Mouse (Mus musculus) limb, embryonic 14.5 days (tissue): Measurements from ENCODE around the gene Zfp219. TPM values are rescaled to one million over a fixed set of nuclear protein-coding genes. Genes with fewer than 3 reads are reported as not detected.
A peak's percentile ranks its signal among the peaks of the same experiment; 100 is the strongest.
"Not testable (repeated sequence)": the region's sequence is repeated elsewhere in the genome, so short reads cannot be mapped to it uniquely, and the experiment has no call there.

ENCODE experiments used
- ATAC-seq: fragments of 200-750 bp; cut with Nextera tagmentation; 2 replicates; pipeline ENCODE4 v1.8.0; 2017; ENCODE audit warnings: low read depth, moderate number of reproducible peaks, moderate TSS enrichment; ENCODE audit not compliant: low FRiP score
- DNase-seq: peaks from one replicate; pipeline ENCODE4 v3.0.0-alpha.2; 2015; ENCODE audit warnings: low spot score
- H3K27ac ChIP-seq: fragments of 300-500 bp; sonication (generic); replicated peaks from 2 replicates; pipeline ENCODE4 v1.5.1; 2014; ENCODE audit warnings: low read depth, mild to moderate bottlenecking, low read length, moderate library complexity, mixed read lengths
- H3K27me3 ChIP-seq: fragments of 300-500 bp; sonication (generic); 2 replicates; pipeline ENCODE4 v1.6.1; 2014; ENCODE audit warnings: low read length, mixed read lengths; ENCODE audit not compliant: control insufficient read depth, insufficient read depth
- H3K36me3 ChIP-seq: fragments of 300-500 bp; sonication (generic); 2 replicates; pipeline ENCODE4 v1.6.1; 2014; ENCODE audit warnings: mild to moderate bottlenecking, low read length, moderate library complexity, mixed read lengths; ENCODE audit not compliant: control insufficient read depth, insufficient read depth
- H3K4me1 ChIP-seq: fragments of 300-500 bp; sonication (generic); 2 replicates; pipeline ENCODE4 v1.6.1; 2014; ENCODE audit warnings: antibody characterized with exemption, low read length, mixed read lengths; ENCODE audit not compliant: control insufficient read depth, insufficient read depth
- H3K4me2 ChIP-seq: fragments of 300-500 bp; sonication (generic); replicated peaks from 2 replicates; pipeline ENCODE4 v1.6.1; 2014; ENCODE audit warnings: low read depth, mild to moderate bottlenecking, low read length, moderate library complexity; ENCODE audit not compliant: severe bottlenecking
- H3K4me3 ChIP-seq: fragments of 300-500 bp; sonication (generic); replicated peaks from 2 replicates; pipeline ENCODE4 v1.5.1; 2014; ENCODE audit warnings: low read length
- H3K9ac ChIP-seq: fragments of 300-500 bp; sonication (generic); 2 replicates; pipeline ENCODE4 v1.6.1; 2014; ENCODE audit warnings: mild to moderate bottlenecking, low read depth, low read length, moderate library complexity; ENCODE audit not compliant: severe bottlenecking
- H3K9me3 ChIP-seq: fragments of 300-500 bp; sonication (generic); 2 replicates; pipeline ENCODE4 v1.6.1; 2016; ENCODE audit warnings: low read length; ENCODE audit not compliant: control insufficient read depth
- POLR2A ChIP-seq: fragments of 200-500 bp; IDR thresholded peaks from 2 replicates; pipeline ENCODE4 v1.8.0; 2012; ENCODE audit warnings: inconsistent platforms, mild to moderate bottlenecking, moderate library complexity, borderline replicate concordance; ENCODE audit not compliant: insufficient read depth, insufficient read length; ENCODE audit errors: extremely low read depth
- WGBS: fragments of 180-500 bp; shearing (Covaris S2); extraction: QIAGEN DNeasy Blood & Tissue Kit; methylation state at CpG from one replicate; pipeline ENCODE4 v1.1.7; 2014; 5-methylcytosine and 5-hydroxymethylcytosine counted together
- polyA plus RNA-seq, 2 experiments: library from polyadenylated mRNA; depleted of rRNA in 1 of 2; stranded (reverse) in 1 of 2; unstranded in 1 of 2; fragments of >200 nt; fragmentation: Nextera tagmentation in 1 of 2; extraction: Ambion mirVana in 1 of 2; gene quantifications; 2 replicates each; pipeline versions ENCODE4 v1.2.1 to v1.2.3; 2012 to 2014

The Zfp219 gene
- polyA plus RNA-seq (2012; rRNA removed) = 89.4 and 126 TPM in 2 replicates
- polyA plus RNA-seq (2014; fragmentation: Nextera tagmentation; extraction: Ambion mirVana) = 30.3 and 37.5 TPM in 2 replicates

GRCm38 (mm10) chr14:52020486-52021137, at the start of gene Zfp219:
Gene Zfp219, minus strand, starts transcription at chr14:52020733.
- no peaks in the 10 kb centered on the region for H3K9me3 ChIP-seq
- peaks cover 30% of the 10 kb centered on the region for H3K4me1 ChIP-seq
- H3K4me2 ChIP-seq = peak within 1 kb of the TSS; percentile 64
- 3% methylated on average over 15 of the region's 15 CpGs for WGBS
- DNase-seq (peak; percentile 84), ATAC-seq (peak; percentile 43)
- TF ChIP-seq POLR2A = peak; percentile 72; the same call in 1 of the 2 replicates
- H3K36me3 ChIP-seq = no peaks in the 10 kb centered on the region
- peak within 1 kb of the TSS; percentile 99 for H3K27ac ChIP-seq
- H3K9ac ChIP-seq = peak within 1 kb of the TSS; percentile 83
- no peaks in the 10 kb centered on the region for H3K27me3 ChIP-seq
- peak within 1 kb of the TSS; percentile 50 for H3K4me3 ChIP-seq

- no peak for TF ChIP-seq POLR2A
- H3K9ac ChIP-seq = no peak overlapping the region
- 59% methylated on average over 4 of the region's 4 CpGs for WGBS
- H3K4me2 ChIP-seq = no peak overlapping the region
- H3K27me3 ChIP-seq = no peaks in the 10 kb centered on the region
- no peak overlapping the region for H3K27ac ChIP-seq
- peaks cover 3% of the 10 kb centered on the region for H3K36me3 ChIP-seq
- H3K9me3 ChIP-seq = no peaks in the 10 kb centered on the region
- no peaks in the 10 kb centered on the region for H3K4me1 ChIP-seq
- no peak for DNase-seq
- H3K4me3 ChIP-seq = no peak overlapping the region
- ATAC-seq = no peak
Observed at GRCm38 (mm10) chr14:52066135-52066534, 45.6 kb upstream of the Zfp219 start.

- WGBS = 85% methylated on average over 8 of the region's 8 CpGs
- no peak for TF ChIP-seq POLR2A
- no peak overlapping the region for H3K9ac ChIP-seq
- no peak overlapping the region for H3K27ac ChIP-seq
- H3K4me1 ChIP-seq = no peaks in the 10 kb centered on the region
- no peaks in the 10 kb centered on the region for H3K9me3 ChIP-seq
- H3K36me3 ChIP-seq = no peaks in the 10 kb centered on the region
- H3K4me3 ChIP-seq = no peak overlapping the region
- no peak for DNase-seq
- no peaks in the 10 kb centered on the region for H3K27me3 ChIP-seq
- no peak for ATAC-seq
- no peak overlapping the region for H3K4me2 ChIP-seq
Observed at GRCm38 (mm10) chr14:52061798-52062197, 41.3 kb upstream of the Zfp219 start.

- H3K27me3 ChIP-seq = no peaks in the 10 kb centered on the region
- H3K36me3 ChIP-seq = no peaks in the 10 kb centered on the region
- H3K4me1 ChIP-seq = no peaks in the 10 kb centered on the region
- ATAC-seq = no peak
- no peaks in the 10 kb centered on the region for H3K9me3 ChIP-seq
- no peak overlapping the region for H3K9ac ChIP-seq
- H3K4me3 ChIP-seq = no peak overlapping the region
- H3K4me2 ChIP-seq = no peak overlapping the region
- H3K27ac ChIP-seq = no peak overlapping the region
- 81% methylated on average over 1 of the region's 1 CpGs for WGBS
- no peak for TF ChIP-seq POLR2A
- no peak for DNase-seq
Observed at GRCm38 (mm10) chr14:52060800-52061199, 40.3 kb upstream of the Zfp219 start.

GRCm38 (mm10) chr14:52059982-52060381, 39.4 kb upstream of the Zfp219 start:
- no peak for DNase-seq
- WGBS = 60% methylated on average over 4 of the region's 4 CpGs
- TF ChIP-seq POLR2A = no peak
- Histone ChIP-seq H3K9ac (no peak overlapping the region), H3K27ac (no peak overlapping the region), H3K4me1 (no peaks in the 10 kb centered on the region), H3K4me3 (no peak overlapping the region), H3K9me3 (no peaks in the 10 kb centered on the region), H3K4me2 (no peak overlapping the region), H3K27me3 (no peaks in the 10 kb centered on the region), H3K36me3 (no peaks in the 10 kb centered on the region)
- no peak for ATAC-seq

- not testable (repeated sequence) for H3K27me3 ChIP-seq, H3K27ac ChIP-seq, H3K9ac ChIP-seq, H3K4me3 ChIP-seq, DNase-seq, H3K36me3 ChIP-seq, H3K4me2 ChIP-seq, H3K4me1 ChIP-seq, ATAC-seq, H3K9me3 ChIP-seq
- 81% methylated on average over 3 of the region's 3 CpGs for WGBS
Observed at GRCm38 (mm10) chr14:52052720-52053119, 32.2 kb upstream of the Zfp219 start.
